Mouse (Mus musculus): ENCODE measurements around the gene Wscd1.

Gene Wscd1

GRCm38 (mm10) chr11:71824971-71825370 is 75.3 kb downstream of the Wscd1 start:
- no peak for DNase-seq (ENCODE audit: low spot score)

All from ovary, postnatal 10 days (tissue).